Mouse (Mus musculus): ENCODE data around the gene Lingo4.

DNA sequence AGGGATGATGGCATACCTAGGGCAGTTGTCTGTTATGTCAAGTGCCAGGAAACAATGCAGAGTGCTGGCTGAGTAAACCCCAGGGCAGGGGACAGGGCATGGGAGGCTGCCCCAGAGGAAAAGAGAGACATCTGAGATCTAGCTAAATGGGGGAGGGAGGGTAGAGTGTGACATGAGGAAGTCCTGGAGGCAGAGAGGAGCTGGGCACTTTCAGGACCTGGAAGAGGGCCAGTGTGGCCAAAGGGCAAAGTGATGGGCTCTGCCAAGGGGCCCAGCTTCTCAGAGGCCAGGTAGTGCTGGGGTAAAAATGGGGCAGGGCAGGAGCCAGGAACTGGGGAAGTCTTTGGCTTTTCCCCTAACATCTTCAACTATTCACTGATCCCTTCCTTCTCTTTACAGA lies 23.7 kb upstream of the Lingo4 start:
- no peak for TF ChIP-seq POLR2A (IDR thresholded peaks at IDR 0.05; ENCODE audit: insufficient read depth, low read depth, low read length)
- no peak for TF ChIP-seq CTCF (IDR thresholded peaks at IDR 0.05)
- TF ChIP-seq EP300 (IDR thresholded peaks at IDR 0.05; ENCODE audit: insufficient read depth, low read depth, low read length): no peak
